Mouse (Mus musculus) layer of hippocampus, postnatal 14 days (tissue): ENCODE measurements at regions not wholly inside any gene's neighbourhood (a gene's known extent, or its start where the extent isn't known, plus 50 kb on each side); places are given as distances from the start of the nearest gene placed in this dataset.

Source experiments
- DNase-seq, 2 experiments: peaks; one replicate each; pipeline ENCODE4 v3.0.0; 2021 to 2022; ENCODE audit warnings: low spot score in 2 of 2, mixed read lengths in 1 of 2

DNA sequence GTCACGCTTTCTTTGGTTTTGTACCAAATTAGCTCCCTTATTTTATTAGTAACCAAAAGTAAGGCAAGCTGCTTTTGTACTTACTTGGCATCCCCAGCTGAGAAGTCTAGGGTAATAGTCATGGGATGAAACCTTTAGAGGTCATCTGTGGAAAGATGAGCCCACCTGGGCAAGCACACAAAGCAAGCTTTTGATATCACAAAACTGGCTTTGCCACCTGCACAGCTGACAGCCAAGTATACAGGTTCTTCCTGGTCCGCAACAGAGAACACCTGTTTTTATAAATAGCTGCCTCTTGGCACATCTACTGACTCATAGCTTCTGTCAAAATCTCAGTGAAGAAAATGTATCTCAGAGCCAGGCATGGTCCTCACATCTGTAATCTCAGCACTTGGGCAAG is 197.2 kb downstream of the Arl4a start:
- no peak for DNase-seq

DNA sequence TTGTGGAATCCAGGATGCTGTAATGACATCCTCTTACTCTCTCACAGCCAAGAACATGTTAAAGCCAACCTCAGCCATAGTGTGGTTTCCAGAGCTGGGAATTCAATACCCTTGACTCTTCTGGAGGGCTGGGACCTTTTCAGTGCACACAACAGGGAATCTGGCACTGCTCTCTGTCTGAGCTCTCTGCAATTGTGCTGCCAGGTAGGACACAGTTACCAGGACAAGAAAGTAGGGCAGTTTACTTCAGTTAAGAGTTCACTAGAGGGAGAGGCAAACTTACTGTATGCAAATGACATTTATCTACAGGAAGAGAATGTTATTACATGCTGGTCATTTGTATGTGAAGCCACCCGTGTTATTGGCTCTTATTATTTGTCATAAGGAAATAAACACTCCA is 197.6 kb downstream of the Arl4a start:
- no peak for DNase-seq

DNA sequence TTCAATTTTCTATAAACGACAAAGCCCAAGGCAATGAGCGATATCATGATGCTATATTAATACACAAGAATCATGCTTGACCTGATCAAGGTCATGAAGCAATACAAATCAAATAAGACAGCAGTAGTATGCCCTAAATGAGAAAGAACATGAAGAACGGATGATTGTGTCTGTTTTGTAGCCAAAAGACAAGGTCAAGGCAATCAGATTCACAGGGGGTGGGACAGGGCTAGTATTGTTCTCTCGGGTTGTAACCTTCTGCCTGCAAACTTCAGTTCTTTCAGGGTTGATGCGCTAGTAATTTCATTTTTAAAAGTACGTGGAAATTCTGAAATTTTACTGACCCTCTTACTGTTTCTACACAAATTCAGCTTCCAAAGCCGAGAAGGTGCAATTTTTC is 206.7 kb downstream of the Arl4a start:
- DNase-seq = no peak

DNA sequence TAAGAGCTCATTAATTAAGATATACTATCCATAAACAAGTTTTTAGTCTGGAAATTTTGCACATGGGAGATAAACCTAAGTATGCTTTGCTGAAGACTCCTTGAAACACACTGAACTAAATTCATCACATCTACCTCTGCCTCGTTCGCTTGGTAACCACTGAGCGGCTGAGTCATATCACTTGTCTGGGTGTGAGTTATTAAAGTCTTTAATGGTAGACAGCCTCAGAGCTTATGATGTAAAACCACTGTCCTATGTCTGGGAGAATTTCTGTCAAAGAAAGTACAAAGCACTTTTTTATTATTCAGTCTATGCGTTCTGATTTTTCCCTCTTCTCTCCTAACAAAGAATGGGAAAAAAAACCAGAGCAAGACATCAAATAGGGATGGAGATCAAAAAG is 207.3 kb downstream of the Arl4a start:
- no peak for DNase-seq

DNA sequence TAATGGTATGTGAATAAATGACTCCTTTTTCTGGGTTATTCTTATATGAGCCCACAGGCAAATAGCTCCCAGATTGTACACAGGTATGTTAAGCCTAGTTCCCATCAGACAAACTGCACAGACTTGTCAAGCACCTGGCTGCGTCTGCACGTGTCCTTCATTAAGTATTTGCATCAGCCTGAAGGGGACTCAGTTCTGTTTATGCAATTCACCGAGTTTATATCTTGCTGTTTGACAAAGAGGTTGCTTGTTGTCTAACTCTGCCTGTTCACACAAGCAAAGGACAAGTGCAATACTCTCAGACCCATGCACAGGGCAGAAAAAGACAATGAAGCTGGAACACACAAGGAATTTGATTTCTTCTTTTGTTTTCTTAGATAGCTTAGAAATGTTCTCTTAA is 215.2 kb downstream of the Arl4a start:
- no peak for DNase-seq

DNA sequence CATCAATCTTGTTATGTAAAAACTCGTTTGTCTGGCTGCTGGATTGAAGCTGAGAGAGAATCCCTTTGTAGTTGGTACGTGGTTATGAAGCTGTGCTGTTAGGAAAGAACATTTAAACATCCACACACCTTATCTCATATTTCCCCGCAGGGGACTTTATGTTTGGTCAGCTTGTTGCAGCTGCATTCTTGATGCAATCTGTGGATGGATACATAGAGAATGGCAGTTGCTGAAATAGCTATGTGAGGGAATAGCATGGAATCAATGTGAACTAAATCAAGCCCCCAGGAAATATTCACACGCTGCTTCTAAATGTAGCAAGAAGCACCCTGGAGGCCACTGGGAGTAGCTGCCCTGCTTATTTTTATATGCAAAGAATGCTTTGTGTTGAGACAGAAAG is 236.3 kb downstream of the Arl4a start:
- no peak for DNase-seq

DNA sequence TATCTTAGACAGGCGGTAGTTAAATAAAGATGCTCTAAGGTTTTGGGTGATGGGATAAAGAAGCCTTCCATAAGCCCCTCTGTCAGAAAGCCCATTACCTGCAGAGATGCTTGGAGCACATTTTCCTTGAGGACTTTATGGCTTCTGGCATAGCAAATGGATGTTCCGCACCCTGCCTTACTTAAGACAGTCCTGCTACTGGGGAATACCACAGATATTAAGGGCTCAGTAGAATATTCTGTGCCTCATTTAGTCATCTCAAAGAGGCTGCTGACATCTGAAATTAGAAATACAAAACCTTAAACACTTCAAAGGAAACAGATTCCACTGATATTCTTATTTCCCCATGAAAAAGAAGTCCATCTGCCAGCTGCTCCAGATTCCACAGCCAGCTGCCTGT is 240.0 kb downstream of the Arl4a start:
- peak in 1 of 2 experiments; percentile 9 for DNase-seq

DNA sequence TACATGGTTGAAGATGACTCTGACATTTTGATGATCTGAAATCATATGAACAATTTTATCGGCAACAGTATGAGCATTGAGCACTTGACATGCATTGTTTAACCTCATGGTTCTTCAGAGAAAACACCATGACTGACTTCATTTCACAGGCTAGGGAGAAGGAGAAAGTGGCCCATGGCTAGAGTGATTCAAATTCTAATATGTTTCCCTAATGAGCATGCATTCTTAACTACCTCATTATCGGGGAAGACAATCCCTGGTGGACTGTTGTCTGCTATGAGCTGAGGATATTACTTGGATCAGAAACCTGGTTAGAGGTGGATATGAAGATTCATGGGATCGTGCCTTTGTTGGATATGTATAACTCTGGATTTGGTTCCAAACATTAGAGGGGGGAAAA is 240.9 kb downstream of the Arl4a start:
- no peak for DNase-seq

DNA sequence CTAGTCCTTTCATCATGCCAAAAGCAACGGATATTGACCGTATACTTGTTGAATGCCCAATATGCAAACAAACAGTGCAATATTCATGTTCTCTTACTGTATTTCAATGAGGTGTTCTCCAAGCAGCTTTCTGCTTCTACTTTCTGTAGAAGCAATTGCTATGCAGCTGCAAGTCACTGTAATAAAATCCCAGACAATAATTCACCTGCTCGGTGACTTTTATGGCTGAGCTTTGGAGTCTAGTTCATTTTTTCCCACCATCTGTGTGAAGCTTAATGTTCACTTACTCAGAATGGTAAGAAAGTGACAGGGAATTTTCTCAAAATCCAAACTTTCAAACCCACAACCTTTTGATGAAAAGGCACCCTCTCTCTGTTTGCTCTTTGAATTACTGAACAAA is 252.8 kb downstream of the Arl4a start:
- no peak for DNase-seq

DNA sequence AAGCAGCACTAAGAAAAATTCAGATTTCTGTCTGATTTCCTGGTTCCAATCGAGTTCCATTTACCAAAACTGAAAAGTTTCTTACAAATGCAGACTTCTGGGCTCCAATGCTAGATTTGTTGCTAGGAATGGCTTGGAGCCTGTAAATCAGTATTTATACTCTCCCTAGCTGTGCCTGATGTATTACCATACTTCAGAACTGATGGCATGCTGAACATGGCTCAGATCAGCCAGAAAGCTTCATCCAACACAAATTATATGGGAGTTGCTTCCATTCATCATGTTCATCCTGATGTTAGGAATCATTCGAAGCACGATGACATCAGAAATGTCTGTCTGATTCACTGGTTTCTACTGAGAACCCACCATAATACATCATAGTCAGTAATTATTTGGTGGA is 253.3 kb downstream of the Arl4a start:
- no peak for DNase-seq

DNA sequence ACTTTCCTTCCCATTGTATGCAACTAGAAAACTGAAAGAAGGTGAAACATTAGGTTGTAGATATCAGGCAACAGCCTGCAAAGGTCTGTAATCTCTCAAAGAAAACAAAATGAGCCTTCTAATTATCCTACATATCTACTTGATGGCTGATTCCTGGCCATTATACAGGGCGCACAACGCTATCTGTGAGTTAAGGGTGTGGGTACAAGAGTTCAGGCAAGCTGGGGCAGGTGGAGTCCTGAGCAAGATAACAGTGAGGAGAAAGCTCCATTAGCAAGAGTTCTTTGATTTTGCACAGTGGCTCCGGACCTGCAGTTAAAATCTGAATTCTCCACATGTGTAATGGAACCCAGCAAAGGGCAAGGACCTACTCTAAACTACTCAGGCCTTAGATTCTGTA is 261.7 kb downstream of the Arl4a start:
- DNase-seq = no peak

DNA sequence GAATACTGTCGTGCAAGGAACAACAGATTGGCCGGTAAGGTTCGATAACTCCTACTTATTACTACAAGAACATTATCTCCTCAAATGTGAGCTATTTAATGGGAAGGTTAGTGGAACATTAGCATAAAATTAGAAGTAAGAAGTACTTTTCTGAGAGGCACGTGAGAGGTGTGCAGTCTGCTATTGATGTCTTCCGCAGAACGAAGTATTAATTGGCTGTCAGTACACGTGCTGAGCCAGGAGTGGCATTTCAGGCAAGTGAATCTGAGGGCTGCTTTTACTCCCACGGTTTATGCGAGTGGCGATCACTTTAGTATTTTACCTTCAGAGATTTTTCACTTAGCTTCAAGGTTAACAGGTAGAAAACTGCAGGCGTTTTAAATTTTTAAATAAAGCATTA is 270.8 kb downstream of the Arl4a start:
- no peak for DNase-seq

DNA sequence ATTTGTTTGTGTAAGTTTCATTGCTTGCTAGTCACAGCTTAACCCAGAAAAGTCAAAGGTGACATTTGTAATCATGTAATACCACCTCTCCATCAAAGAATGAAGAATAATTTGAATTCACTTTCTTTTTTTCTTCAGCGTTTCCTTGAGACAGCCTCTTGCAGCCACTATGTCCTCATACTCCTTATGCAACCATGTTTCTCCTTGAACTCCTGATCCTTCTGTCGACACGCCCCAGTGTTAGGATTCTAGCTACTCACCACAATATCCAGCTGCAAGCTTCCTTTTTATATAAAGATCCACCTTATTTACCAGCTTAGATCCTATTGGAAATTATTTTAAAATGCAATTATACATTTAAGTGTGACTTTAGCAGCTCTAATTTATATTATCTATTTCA is 274.3 kb downstream of the Arl4a start:
- DNase-seq = no peak

DNA sequence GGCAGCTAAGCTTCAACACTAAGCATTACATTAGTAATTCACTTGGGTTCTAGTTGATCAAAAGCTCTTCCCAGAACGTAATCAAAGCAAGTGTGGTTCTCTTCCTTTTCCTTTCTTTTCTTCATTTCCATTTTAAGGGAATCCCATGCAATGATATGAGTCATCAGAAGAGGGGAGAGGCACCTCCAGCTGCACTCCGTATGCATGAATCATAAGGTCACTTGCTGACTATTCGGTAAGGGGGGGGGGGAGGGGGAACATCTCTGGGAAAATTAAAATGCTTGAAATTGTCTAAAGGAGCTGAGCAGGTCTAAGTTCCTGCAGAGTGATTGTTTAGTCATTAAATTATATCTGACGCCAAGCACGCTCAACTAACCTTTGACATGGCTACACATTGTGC is 275.9 kb downstream of the Arl4a start:
- DNase-seq = no peak

DNA sequence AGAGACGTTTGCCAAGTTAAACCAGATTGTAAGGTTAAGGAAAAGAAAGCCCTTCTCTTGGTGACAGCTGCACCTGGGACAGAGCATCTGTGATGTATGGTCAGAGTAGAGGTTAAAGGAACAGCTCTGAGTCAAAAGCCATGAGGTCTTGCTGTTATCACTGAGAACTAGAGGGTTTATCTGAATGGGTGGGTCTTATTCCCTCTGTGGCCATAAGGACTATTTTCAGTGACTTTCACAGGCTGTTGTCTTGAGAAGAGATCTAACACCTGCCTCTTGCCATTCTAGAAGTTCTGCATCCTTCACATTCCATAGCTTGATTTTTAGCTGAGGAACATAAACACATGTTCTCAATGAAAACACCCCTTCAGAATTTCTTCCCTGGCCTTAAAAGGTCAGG is 276.5 kb downstream of the Arl4a start:
- DNase-seq = no peak

DNA sequence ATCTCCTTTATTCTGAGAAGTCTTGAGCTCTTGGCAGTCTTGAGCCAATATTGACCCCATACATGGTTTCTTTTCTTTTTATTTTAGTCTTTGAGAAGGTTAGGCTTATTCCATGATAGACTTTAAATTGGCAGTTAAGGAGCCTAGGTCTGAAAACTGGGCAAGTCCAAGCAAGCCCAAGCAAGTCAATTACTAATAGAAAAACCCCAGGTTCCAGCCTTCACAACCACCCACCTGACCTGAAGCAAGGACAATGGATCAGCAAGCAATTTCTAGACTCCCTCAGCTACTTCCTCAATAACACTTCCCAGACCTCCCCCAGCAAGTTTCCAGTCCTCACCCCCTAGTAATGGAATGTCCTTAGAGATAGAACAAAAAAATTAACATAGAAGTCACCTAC is 279.9 kb downstream of the Arl4a start:
- DNase-seq = no peak

DNA sequence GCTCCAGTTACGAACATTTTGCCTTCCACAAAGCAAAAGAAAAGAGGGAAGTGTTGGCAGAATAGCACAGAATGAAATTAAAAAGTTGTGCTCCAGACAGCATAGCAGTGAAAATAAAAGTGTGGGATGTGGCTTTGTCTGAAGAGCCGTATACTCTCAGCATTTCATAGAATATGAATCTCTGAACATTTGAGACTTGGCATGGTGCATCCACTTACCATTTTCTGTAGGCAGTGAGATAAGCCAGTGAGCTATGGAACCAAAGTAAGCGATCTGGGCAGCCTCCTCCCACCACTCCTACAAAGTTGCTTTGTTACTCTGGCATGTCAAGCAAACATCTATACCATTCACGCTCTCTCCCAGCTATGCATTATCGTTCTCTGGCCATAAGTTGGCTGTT is 286.0 kb downstream of the Arl4a start:
- no peak for DNase-seq

DNA sequence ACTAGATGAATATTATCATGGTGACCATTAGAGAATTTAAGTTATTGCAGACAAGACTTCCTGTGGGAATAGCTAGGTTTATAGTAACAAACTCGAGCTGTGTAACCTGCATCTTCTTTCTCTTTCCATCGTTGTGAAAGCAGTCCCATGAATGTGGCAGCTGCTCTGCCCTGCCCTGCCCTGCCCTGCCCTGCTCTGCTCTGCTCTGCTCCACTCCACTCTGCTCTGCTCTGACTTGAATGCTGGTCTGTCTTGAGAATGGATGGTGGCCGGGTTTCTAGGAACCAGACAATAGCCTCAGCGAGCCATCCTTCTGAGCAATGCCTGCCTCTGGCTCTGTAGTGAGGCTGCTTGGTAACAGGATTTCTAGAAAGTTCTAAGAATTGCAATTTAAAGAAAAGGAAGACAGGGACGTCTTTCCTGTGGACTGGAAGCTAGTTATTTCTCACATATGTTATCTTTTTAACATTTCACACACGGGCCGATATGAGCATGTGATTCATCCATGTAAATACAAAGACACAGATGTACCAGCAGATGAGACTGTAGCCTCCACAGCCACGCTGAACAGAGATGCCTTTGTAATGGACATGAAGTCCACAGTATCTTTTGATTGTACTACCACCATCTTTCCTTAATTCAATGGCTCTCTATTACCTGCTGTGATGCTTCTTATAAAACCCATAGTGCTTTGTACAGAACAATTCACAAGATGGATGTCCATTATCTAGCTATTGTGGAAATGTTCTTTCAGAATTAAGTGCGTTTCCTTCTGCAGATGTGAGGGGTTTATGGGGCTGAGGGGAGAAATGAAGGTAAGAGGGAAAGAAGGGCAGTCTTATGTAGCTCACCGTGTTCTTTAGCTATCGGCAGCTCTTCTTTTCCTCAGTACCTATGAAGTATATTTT is 295.4 kb downstream of the Arl4a start:
- no peak for DNase-seq

DNA sequence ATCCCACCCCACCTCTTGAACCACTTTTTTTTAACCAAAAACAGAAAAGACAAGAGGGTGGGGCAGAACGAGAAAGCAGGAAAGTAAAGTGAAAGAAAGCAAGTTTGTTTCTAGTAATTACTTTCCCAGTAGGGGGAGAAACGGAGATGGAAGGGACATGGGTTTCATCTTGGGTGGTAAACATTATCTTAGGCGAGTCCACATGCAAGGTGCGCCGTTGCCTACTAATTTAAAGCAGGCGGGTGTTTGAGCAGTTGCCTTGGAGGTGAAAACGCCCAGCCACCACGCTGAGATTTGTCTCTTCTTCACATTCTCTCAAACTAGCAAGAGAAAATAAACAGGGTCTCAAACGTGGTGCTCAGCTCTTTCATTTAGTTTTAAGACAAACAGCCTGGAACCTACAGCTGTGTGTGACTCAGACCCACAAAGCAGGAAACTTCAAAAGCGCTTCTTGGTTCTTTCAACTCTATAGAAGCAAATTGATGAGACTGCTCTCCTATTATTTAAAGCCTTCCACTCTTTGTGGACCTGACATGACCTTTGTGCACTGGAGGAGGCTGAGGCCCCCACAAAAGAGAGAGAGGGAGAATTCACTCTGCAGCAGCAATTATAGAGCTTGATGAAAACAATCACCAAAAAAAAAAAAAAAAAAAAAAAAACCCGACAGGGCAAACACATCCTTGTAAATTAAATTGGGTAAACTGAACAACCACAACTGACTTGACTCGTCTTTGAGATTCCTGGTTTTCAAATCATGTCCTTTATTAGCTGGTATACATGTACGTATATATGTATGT is 296.6 kb downstream of the Arl4a start:
- no peak for DNase-seq

DNA sequence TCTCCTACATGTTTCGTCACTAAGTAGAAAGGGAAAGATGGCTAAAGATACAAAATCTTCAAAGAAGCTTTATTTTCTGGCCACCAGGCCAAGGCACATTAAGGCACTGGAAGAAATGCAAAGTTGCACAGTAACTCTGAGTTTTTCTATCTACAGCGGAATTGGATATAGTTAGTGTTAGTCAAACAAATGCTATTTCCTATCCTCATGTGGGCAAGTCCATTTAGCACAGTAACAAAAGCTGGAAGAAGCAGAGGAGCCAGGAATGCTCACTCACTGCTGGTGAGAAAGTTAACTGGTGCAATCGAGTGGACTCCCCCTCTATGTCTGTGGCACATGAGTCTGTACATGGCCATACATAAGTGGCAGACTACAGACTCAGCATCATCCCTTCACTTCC is 300.9 kb downstream of the Arl4a start:
- no peak for DNase-seq

DNA sequence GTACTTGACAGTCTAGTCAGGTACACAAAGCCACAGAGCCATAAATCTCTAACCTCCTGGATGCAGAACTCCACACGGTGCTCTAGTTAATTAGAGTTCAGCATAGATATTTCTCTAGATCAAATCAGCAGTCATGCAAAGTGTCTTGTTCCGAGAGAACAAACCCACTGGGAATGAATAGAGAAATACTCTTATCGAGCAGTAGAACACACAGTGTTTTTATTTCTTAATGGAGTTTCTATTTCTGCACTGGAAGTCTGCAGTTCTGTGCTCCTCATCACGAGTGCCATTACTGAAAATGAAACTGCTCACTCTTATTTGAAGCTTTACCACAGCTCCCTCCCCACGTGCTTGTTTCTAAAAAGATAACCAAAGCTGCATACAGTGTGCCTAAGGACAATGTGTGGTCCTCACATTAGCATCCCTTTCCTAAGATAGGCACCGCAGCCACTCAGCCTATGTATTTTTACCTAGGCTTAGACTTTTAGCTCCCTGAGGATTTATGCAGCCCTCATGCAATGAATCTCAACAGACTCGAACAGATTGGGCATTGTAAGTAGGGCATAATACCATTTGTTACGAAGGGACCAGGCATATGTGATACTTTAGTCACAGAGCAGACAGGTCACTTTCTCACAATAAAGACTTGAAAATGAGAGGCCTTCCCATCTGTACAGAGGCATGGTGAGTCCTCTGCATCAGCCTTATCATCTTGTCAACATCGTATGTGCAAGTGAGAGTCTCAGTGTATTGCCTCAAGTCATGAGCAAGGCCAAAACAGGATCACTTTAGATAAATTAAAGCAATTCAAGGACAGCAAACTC is 301.5 kb downstream of the Arl4a start:
- DNase-seq = peak in 1 of 2 experiments; percentile 4

DNA sequence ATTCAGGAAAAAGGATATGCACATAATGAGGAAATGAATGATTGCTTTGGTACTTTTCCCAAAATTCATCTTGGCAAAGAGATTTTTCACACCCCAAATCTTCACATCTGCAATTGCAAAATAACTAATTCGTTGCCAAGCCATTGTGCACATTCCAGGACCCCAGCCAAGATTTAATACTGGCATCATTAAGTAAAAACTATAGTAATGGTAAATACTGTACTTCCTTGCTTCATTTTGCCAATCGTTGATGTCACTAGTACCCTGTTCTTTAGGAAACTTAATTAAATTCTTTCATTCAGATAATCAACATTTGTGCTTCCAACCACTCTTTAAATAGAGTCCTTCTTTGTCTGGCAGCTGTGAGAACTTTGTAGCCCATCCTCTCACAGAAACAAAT is 303.6 kb downstream of the Arl4a start:
- DNase-seq = no peak
